Mouse (Mus musculus) stomach, postnatal 0 days (tissue): ENCODE measurements around the gene B3glct.

ENCODE experiments used
- CTCF ChIP-seq: IDR thresholded peaks from 2 replicates; pipeline ENCODE4 v1.5.1; 2016; ENCODE audit warnings: antibody characterized with exemption, low read depth, mild to moderate bottlenecking, moderate library complexity
- EP300 ChIP-seq: optimal IDR thresholded peaks from 2 replicates; pipeline ENCODE3; 2016; ENCODE audit warnings: antibody characterized with exemption

GRCm38 (mm10) chr5:149780411-149780810 is 102.4 kb downstream of the B3glct start:
- TF ChIP-seq CTCF, result peak; percentile 62
- TF ChIP-seq EP300, result no peak
